Comparison of ENCODE assay signal across 9 mouse cellular contexts in genomic region chr9:70834730-70835154, GRCm38 (mm10).
A peak's percentile ranks its signal among the peaks of the same experiment; 100 is the strongest.
DNase-seq lines count a peak whose midpoint lies in the region; ATAC-seq and TF ChIP-seq lines count a peak whose summit lies in the region.
"Had no signal": no experiment of that assay in that cellular context is flagged by ENCODE, and none has a peak within 500 bp of the region (broad histone marks: within the 10 kb centered on the region; RNA-seq: fewer than 3 reads in every experiment).

No protein-coding gene starts in this region.

- H3K79me2 ChIP-seq in macrophage (ENCODE audit: inconsistent target) = no peaks in the 10 kb centered on the region

- no peak overlapping the region for H3K4me2 ChIP-seq in forebrain, postnatal 0 days (ENCODE audit: low read depth)
- no peak overlapping the region for H3K4me2 ChIP-seq in forebrain, embryonic 15.5 days (replicated peaks)
- H3K4me2 ChIP-seq in embryonic facial prominence, embryonic 14.5 days (ENCODE audit: low read depth, low read length) = no peak overlapping the region
- H3K4me2 ChIP-seq: limb, embryonic 15.5 days had no signal

- H3K4me3 ChIP-seq in forebrain, postnatal 0 days (ENCODE audit: low read depth, low read length) = no peak overlapping the region
- no peak overlapping the region for H3K4me3 ChIP-seq in forebrain, embryonic 15.5 days
- H3K4me3 ChIP-seq in embryonic facial prominence, embryonic 14.5 days (ENCODE audit: low read depth, low read length) = no peak overlapping the region
- no peak overlapping the region for H3K4me3 ChIP-seq in macrophage (ENCODE audit: inconsistent target)
- H3K4me3 ChIP-seq: limb, embryonic 15.5 days had no signal

- peak; percentile 36; the same call in 1 of the 2 replicates for ATAC-seq in forebrain, postnatal 0 days
- ATAC-seq in forebrain, embryonic 15.5 days (replicated peaks) = no peak
- ATAC-seq in embryonic facial prominence, embryonic 14.5 days (ENCODE audit: low read depth) = peak; percentile 44; the same call in 1 of the 2 replicates

- H3K9me3 ChIP-seq in forebrain, postnatal 0 days (ENCODE audit: low read length) = no peaks in the 10 kb centered on the region
- no peaks in the 10 kb centered on the region for H3K9me3 ChIP-seq in forebrain, embryonic 15.5 days
- H3K9me3 ChIP-seq in embryonic facial prominence, embryonic 14.5 days (ENCODE audit: control insufficient read depth, low read length) = no peaks in the 10 kb centered on the region
- H3K9me3 ChIP-seq: limb, embryonic 15.5 days had no signal

- no peaks in the 10 kb centered on the region for H3K4me1 ChIP-seq in forebrain, postnatal 0 days (ENCODE audit: insufficient read depth)
- H3K4me1 ChIP-seq in forebrain, embryonic 15.5 days = no peaks in the 10 kb centered on the region
- H3K4me1 ChIP-seq in embryonic facial prominence, embryonic 14.5 days (ENCODE audit: control insufficient read depth, insufficient read depth, low read length) = peaks cover 4% of the 10 kb centered on the region; the same call in 1 of the 2 replicates

- H3K9ac ChIP-seq in forebrain, postnatal 0 days = no peak overlapping the region
- no peak overlapping the region for H3K9ac ChIP-seq in forebrain, embryonic 15.5 days (replicated peaks)
- H3K9ac ChIP-seq in embryonic facial prominence, embryonic 14.5 days (ENCODE audit: low read depth, low read length) = no peak overlapping the region
- H3K9ac ChIP-seq: limb, embryonic 15.5 days had no signal

- no peak for TF ChIP-seq CTCF in forebrain, postnatal 0 days (IDR thresholded peaks at IDR 0.05; ENCODE audit: low read depth)

- WGBS in forebrain, postnatal 0 days = 30% methylated on average over 4 of the region's 4 CpGs
- 30% methylated on average over 4 of the region's 4 CpGs for WGBS in forebrain, embryonic 15.5 days
- 38% methylated on average over 4 of the region's 4 CpGs for WGBS in embryonic facial prominence, embryonic 14.5 days
- 1% methylated on average over 4 of the region's 4 CpGs for WGBS in macrophage (ENCODE audit: missing documents)

- H3K27me3 ChIP-seq in forebrain, postnatal 0 days (ENCODE audit: insufficient read depth, low read length) = no peaks in the 10 kb centered on the region
- no peaks in the 10 kb centered on the region for H3K27me3 ChIP-seq in forebrain, embryonic 15.5 days
- H3K27me3 ChIP-seq in embryonic facial prominence, embryonic 14.5 days (replicated peaks; ENCODE audit: control insufficient read depth, insufficient read depth, low read length) = no peaks in the 10 kb centered on the region
- H3K27me3 ChIP-seq: limb, embryonic 15.5 days had no signal

- no peak overlapping the region for H3K27ac ChIP-seq in forebrain, postnatal 0 days (ENCODE audit: low read depth, low read length)
- no peak overlapping the region for H3K27ac ChIP-seq in forebrain, embryonic 15.5 days (replicated peaks)
- H3K27ac ChIP-seq in embryonic facial prominence, embryonic 14.5 days (replicated peaks; ENCODE audit: low read depth, low read length) = peak overlapping the region; percentile 39
- peak overlapping the region; percentile 75 for H3K27ac ChIP-seq in macrophage

- intact Hi-C loops in heart, postnatal 14 days (cut with DNase I) = no loop called here

- DNase-seq in forebrain, postnatal 0 days = no peak
- DNase-seq in ZHBTc4 (ENCODE audit: low read depth, low spot score) = peak; percentile 79
- peak; percentile 90 for DNase-seq in embryonic facial prominence, embryonic 14.5 days (ENCODE audit: low spot score)
- DNase-seq in heart, postnatal 14 days = peak; percentile 69 to 75
- peak; percentile 14 for DNase-seq in layer of hippocampus, postnatal 36 days
- peak; percentile 76 for DNase-seq in testis, postnatal 10 days (ENCODE audit: low spot score)

- no peaks in the 10 kb centered on the region for H3K36me3 ChIP-seq in forebrain, postnatal 0 days (ENCODE audit: insufficient read depth)
- no peaks in the 10 kb centered on the region for H3K36me3 ChIP-seq in forebrain, embryonic 15.5 days
- no peaks in the 10 kb centered on the region for H3K36me3 ChIP-seq in embryonic facial prominence, embryonic 14.5 days (ENCODE audit: control insufficient read depth, insufficient read depth, low read length)
- H3K36me3 ChIP-seq in macrophage (ENCODE audit: inconsistent target) = no peaks in the 10 kb centered on the region
- H3K36me3 ChIP-seq: limb, embryonic 15.5 days had no signal

Comparison
In these comparisons a context has a peak if more than half of its experiments do, and no peak if none do; other contexts are left out.
1. H3K27ac ChIP-seq: peak in embryonic facial prominence, embryonic 14.5 days (single experiment) and macrophage (single experiment); none in forebrain, postnatal 0 days (single experiment) and forebrain, embryonic 15.5 days (single experiment).